Mouse (Mus musculus) lung, postnatal 0 days (tissue): ENCODE data around the gene Ppp1ca. TPM values are rescaled to one million over a fixed set of nuclear protein-coding genes. Genes with fewer than 3 reads are reported as not detected.

ENCODE experiments used
- ATAC-seq: fragments of 200-750 bp; cut with Nextera tagmentation; 2 replicates; pipeline ENCODE4 v1.8.0; 2017; ENCODE audit warnings: moderate library complexity
- DNase-seq: peaks from one replicate; pipeline ENCODE4 v3.0.0-alpha.2; 2016; ENCODE audit warnings: low spot score
- H3K27ac ChIP-seq: fragments of 300-500 bp; sonication (generic); 2 replicates; pipeline ENCODE4 v1.5.1; 2014; ENCODE audit warnings: antibody characterized with exemption, mild to moderate bottlenecking, low read length, mixed read lengths
- H3K27me3 ChIP-seq: fragments of 300-500 bp; sonication (generic); replicated peaks from 2 replicates; pipeline ENCODE4 v1.6.1; 2014; ENCODE audit warnings: low read length, mixed read lengths; ENCODE audit not compliant: insufficient read depth
- H3K36me3 ChIP-seq: fragments of 300-500 bp; sonication (generic); 2 replicates; pipeline ENCODE4 v1.6.1; 2014; ENCODE audit warnings: low read length, mixed read lengths; ENCODE audit not compliant: insufficient read depth
- H3K4me1 ChIP-seq: fragments of 300-500 bp; sonication (generic); 2 replicates; pipeline ENCODE4 v1.6.1; 2014; ENCODE audit warnings: antibody characterized with exemption, low read depth, low read length, mixed read lengths; ENCODE audit not compliant: insufficient read depth
- H3K4me2 ChIP-seq: fragments of 300-500 bp; sonication (generic); replicated peaks from 2 replicates; pipeline ENCODE4 v1.6.1; 2014; ENCODE audit warnings: low read depth, mild to moderate bottlenecking, low read length, moderate library complexity, mixed read lengths
- H3K4me3 ChIP-seq: fragments of 300-500 bp; sonication (generic); 2 replicates; pipeline ENCODE4 v1.5.1; 2014; ENCODE audit warnings: low read depth, low read length
- H3K9ac ChIP-seq: fragments of 300-500 bp; sonication (generic); replicated peaks from 2 replicates; pipeline ENCODE4 v1.6.1; 2014; ENCODE audit warnings: low read depth, mild to moderate bottlenecking
- H3K9me3 ChIP-seq: fragments of 300-500 bp; sonication (generic); 2 replicates; pipeline ENCODE4 v1.6.1; 2016; ENCODE audit warnings: low read length, mixed read lengths
- CTCF ChIP-seq: IDR thresholded peaks from 2 replicates; pipeline ENCODE4 v1.5.1; 2016; ENCODE audit warnings: antibody characterized with exemption, mild to moderate bottlenecking
- EP300 ChIP-seq: IDR thresholded peaks from 2 replicates; pipeline ENCODE4 v1.6.1; 2016; ENCODE audit warnings: antibody characterized with exemption, mild to moderate bottlenecking, control low read depth
- WGBS: fragments of 180-500 bp; shearing (Covaris S2); extraction: QIAGEN DNeasy Blood & Tissue Kit; methylation state at CpG from one replicate; pipeline ENCODE4 v1.1.7; 2014; 5-methylcytosine and 5-hydroxymethylcytosine counted together
- microRNA-seq: library from miRNA; unstranded; fragments of <30 nt; microRNA quantifications from one replicate; pipeline ENCODE4, GENCODE M21; 2016
- polyA plus RNA-seq: library from polyadenylated mRNA; unstranded; fragments of >200 nt; fragmentation: Nextera tagmentation; extraction: Ambion mirVana; gene quantifications from 2 replicates; pipeline ENCODE4 v1.2.1, GENCODE M21; 2015

The Ppp1ca gene
- polyA plus RNA-seq, 1 experiment from 2014 or later = 631 TPM

DNA sequence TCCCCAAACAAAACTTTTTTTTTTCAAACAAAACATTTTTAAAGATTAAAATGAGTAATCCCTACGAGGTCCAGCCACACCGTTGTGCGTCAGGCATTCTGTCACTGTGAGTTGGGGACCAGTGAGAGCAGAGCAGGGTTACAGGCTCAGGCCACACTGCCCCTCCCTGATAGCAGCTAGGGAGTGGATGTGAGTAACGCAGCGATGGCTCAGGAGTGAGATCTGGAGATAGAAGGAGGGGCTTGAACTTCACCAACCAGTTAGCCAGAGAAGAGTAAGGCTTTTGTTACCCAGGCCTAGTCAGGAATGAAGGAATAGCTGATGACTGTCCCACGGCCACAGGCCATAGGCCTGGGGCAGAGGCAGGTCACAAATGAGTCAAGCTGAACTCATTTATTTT, 52.9 kb downstream of the Ppp1ca start:
- WGBS = 76% methylated on average over 6 of the region's 6 CpGs
- no peak overlapping the region for H3K9ac ChIP-seq
- H3K36me3 ChIP-seq = no peaks in the 10 kb centered on the region
- no peak for TF ChIP-seq CTCF
- no peak for TF ChIP-seq EP300
- H3K4me1 ChIP-seq = no peaks in the 10 kb centered on the region
- H3K4me3 ChIP-seq = no peak overlapping the region
- no peak overlapping the region for H3K4me2 ChIP-seq
- no peak for DNase-seq
- H3K9me3 ChIP-seq = no peaks in the 10 kb centered on the region
- no peak overlapping the region for H3K27ac ChIP-seq
- H3K27me3 ChIP-seq = no peaks in the 10 kb centered on the region
- ATAC-seq = no peak

Small RNA genes within 50 kb of the gene (microRNA-seq; reads per million reads assigned to microRNA genes)
- not detected for gene Gm26115

Other genes starting within 250 kb of the Ppp1ca start
- gene Aldh3b3, start 233.4 kb upstream of the Ppp1ca start, polyA plus RNA-seq = 0.04 and 0.06 TPM in 2 replicates
- 0.47 and 0.71 TPM in 2 replicates for gene Aldh3b2, start 219.7 kb upstream of the Ppp1ca start, polyA plus RNA-seq
- 14.9 and 15.7 TPM in 2 replicates for gene Acy3, start 205.5 kb upstream of the Ppp1ca start, polyA plus RNA-seq
- not detected in 2 replicates for gene Tbx10, start 199.3 kb upstream of the Ppp1ca start, polyA plus RNA-seq
- gene Nudt8, start 191.5 kb upstream of the Ppp1ca start, polyA plus RNA-seq = 27.0 and 28.5 TPM in 2 replicates
- gene Gm49405, start 191.4 kb upstream of the Ppp1ca start, polyA plus RNA-seq = 1.1 TPM in 2 replicates
- gene Doc2g, start 188.8 kb upstream of the Ppp1ca start, polyA plus RNA-seq = 1.9 and 2.0 TPM in 2 replicates
- gene Ndufv1, start 179.3 kb upstream of the Ppp1ca start, polyA plus RNA-seq = 130 and 152 TPM in 2 replicates
- gene Gstp1, start 154.1 kb upstream of the Ppp1ca start, polyA plus RNA-seq = 273 and 288 TPM in 2 replicates
- 6.3 and 7.3 TPM in 2 replicates for gene Gstp2, start 146.0 kb upstream of the Ppp1ca start, polyA plus RNA-seq
- gene Gstp3, start 132.5 kb upstream of the Ppp1ca start, polyA plus RNA-seq = 6.5 and 6.9 TPM in 2 replicates
- gene Cabp2, start 110.5 kb upstream of the Ppp1ca start, polyA plus RNA-seq = not detected in 2 replicates
- gene Cdk2ap2, start 94.9 kb upstream of the Ppp1ca start, polyA plus RNA-seq = 154 and 164 TPM in 2 replicates
- 17.0 and 18.9 TPM in 2 replicates for gene Pitpnm1, start 92.1 kb upstream of the Ppp1ca start, polyA plus RNA-seq
- 78.5 and 82.1 TPM in 2 replicates for gene Aip, start 66.2 kb upstream of the Ppp1ca start, polyA plus RNA-seq
- not detected in 2 replicates for gene Gpr152, start 52.3 kb upstream of the Ppp1ca start, polyA plus RNA-seq
- 0.08 and 0.10 TPM in 2 replicates for gene Cabp4, start 48.0 kb upstream of the Ppp1ca start, polyA plus RNA-seq
- gene Coro1b, start 43.4 kb upstream of the Ppp1ca start, polyA plus RNA-seq = 183 and 192 TPM in 2 replicates
- 3.4 and 3.7 TPM in 2 replicates for gene Ptprcap, start 38.5 kb upstream of the Ppp1ca start, polyA plus RNA-seq
- gene Rps6kb2, start 28.7 kb upstream of the Ppp1ca start, polyA plus RNA-seq = 28.4 and 35.1 TPM in 2 replicates
- gene Carns1, start 16.6 kb upstream of the Ppp1ca start, polyA plus RNA-seq = 1.8 and 2.6 TPM in 2 replicates
- 3.9 and 4.5 TPM in 2 replicates for gene Tbc1d10c, start 781 bp upstream of the Ppp1ca start, polyA plus RNA-seq
- 14.1 and 14.3 TPM in 2 replicates for gene Rad9a, start 9.6 kb downstream of the Ppp1ca start, polyA plus RNA-seq
- gene Clcf1, start 22.2 kb downstream of the Ppp1ca start, polyA plus RNA-seq = 7.6 and 8.0 TPM in 2 replicates
- gene AC109138.7, start 22.3 kb downstream of the Ppp1ca start, polyA plus RNA-seq = not detected in 2 replicates
- 58.6 and 63.6 TPM in 2 replicates for gene Pold4, start 39.8 kb downstream of the Ppp1ca start, polyA plus RNA-seq
- gene Ssh3, start 77.1 kb downstream of the Ppp1ca start, polyA plus RNA-seq = 22.7 and 24.4 TPM in 2 replicates
- 2.0 and 2.6 TPM in 2 replicates for gene Ankrd13d, start 91.1 kb downstream of the Ppp1ca start, polyA plus RNA-seq
- 13.9 and 14.0 TPM in 2 replicates for gene Grk2, start 114.2 kb downstream of the Ppp1ca start, polyA plus RNA-seq
- 16.5 and 18.5 TPM in 2 replicates for gene Kdm2a, start 206.2 kb downstream of the Ppp1ca start, polyA plus RNA-seq
- gene Rhod, start 247.4 kb downstream of the Ppp1ca start, polyA plus RNA-seq = 25.0 and 25.1 TPM in 2 replicates